Mouse (Mus musculus): ENCODE data around the gene Pklr.

Gene Pklr

GRCm38 (mm10) chr3:89193351-89193750 is 57.4 kb downstream of the Pklr start:
- no peak for DNase-seq (ENCODE audit: low read depth in 1 of 2, low spot score in 2 of 2)

- DNase-seq (ENCODE audit: low read depth in 1 of 2, low spot score in 2 of 2), result no peak
These were observed 57.9 kb downstream of the Pklr start for GRCm38 (mm10) chr3:89193853-89194252.
